Comparison of ENCODE assay signal across 8 mouse cellular contexts in genomic region chr12:5359065-5359464, GRCm38 (mm10). TPM values are rescaled to one million over a fixed set of nuclear protein-coding genes. Genes with fewer than 3 reads are reported as not detected.
DNase-seq lines count a peak whose midpoint lies in the region; ATAC-seq and TF ChIP-seq lines count a peak whose summit lies in the region.

No protein-coding gene starts in this region.

- TF ChIP-seq EP300 in MEL (IDR thresholded peaks at IDR 0.05; ENCODE audit: low read depth in 1 of 2, low read length in 2 of 2) = no peak

- 31% methylated on average over 5 of the region's 5 CpGs for WGBS in kidney, postnatal 0 days
- WGBS in kidney, embryonic 14.5 days = 40% methylated on average over 5 of the region's 5 CpGs
- 17% methylated on average over 5 of the region's 5 CpGs for WGBS in forebrain, embryonic 15.5 days

- no peak for TF ChIP-seq POLR2A in MEL (IDR thresholded peaks at IDR 0.05; ENCODE audit: control insufficient read depth in 1 of 2, insufficient read depth in 1 of 2, low read depth in 1 of 2, low read length in 2 of 2, poor library complexity in 1 of 2)

- DNase-seq in adrenal gland, adult (ENCODE audit: inconsistent age in 2 of 2, low spot score in 1 of 2) = peak; percentile 40 to 74
- DNase-seq in adrenal gland, postnatal 4 days (ENCODE audit: low spot score in 2 of 2) = no peak
- peak; percentile 15 for DNase-seq in kidney, postnatal 0 days (ENCODE audit: low spot score)
- DNase-seq in MEL (ENCODE audit: low read depth, low spot score) = peak; percentile 34
- no peak for DNase-seq in thymus, postnatal 0 days (ENCODE audit: low spot score)

- no peak for TF ChIP-seq CTCF in kidney, postnatal 0 days (IDR thresholded peaks at IDR 0.05; ENCODE audit: low read depth)
- TF ChIP-seq CTCF in MEL (IDR thresholded peaks at IDR 0.05 in 2 of 3, conservative IDR thresholded peaks at IDR 0.05 in 1 of 3; ENCODE audit: control insufficient read depth in 1 of 3, insufficient read depth in 1 of 3, low read depth in 2 of 3, low read length in 3 of 3, poor library complexity in 1 of 3, severe bottlenecking in 1 of 3) = no peak

- no peak overlapping the region for H3K27ac ChIP-seq in kidney, postnatal 0 days
- no peak overlapping the region for H3K27ac ChIP-seq in kidney, embryonic 14.5 days (ENCODE audit: low read depth, low read length)
- no peak overlapping the region for H3K27ac ChIP-seq in MEL (ENCODE audit: control insufficient read depth, low read depth, low read length)
- H3K27ac ChIP-seq in forebrain, embryonic 15.5 days (replicated peaks) = peak overlapping the region; percentile 75

- H3K27me3 ChIP-seq in kidney, postnatal 0 days (ENCODE audit: insufficient read depth, low read length) = no peaks in the 10 kb centered on the region
- H3K27me3 ChIP-seq in kidney, embryonic 14.5 days (ENCODE audit: control insufficient read depth, insufficient read depth, low read length) = no peaks in the 10 kb centered on the region
- no peaks in the 10 kb centered on the region; a peak in 1 of 4 replicates for H3K27me3 ChIP-seq in MEL (ENCODE audit: control insufficient read depth in 1 of 2, insufficient read depth in 2 of 2, low read length in 2 of 2)
- no peaks in the 10 kb centered on the region for H3K27me3 ChIP-seq in forebrain, embryonic 15.5 days

- no peak overlapping the region for H3K9ac ChIP-seq in kidney, postnatal 0 days (ENCODE audit: low read depth, low read length)
- no peak overlapping the region for H3K9ac ChIP-seq in kidney, embryonic 14.5 days (ENCODE audit: low read depth, low read length)
- no peak overlapping the region for H3K9ac ChIP-seq in MEL (ENCODE audit: control insufficient read depth, low read depth, low read length, poor library complexity, severe bottlenecking)
- H3K9ac ChIP-seq in forebrain, embryonic 15.5 days (replicated peaks) = no peak overlapping the region

- no peak overlapping the region for H3K4me3 ChIP-seq in kidney, postnatal 0 days (replicated peaks; ENCODE audit: low read depth, low read length)
- no peak overlapping the region for H3K4me3 ChIP-seq in kidney, embryonic 14.5 days (ENCODE audit: low read length)
- H3K4me3 ChIP-seq in MEL (ENCODE audit: control insufficient read depth in 1 of 2, insufficient read depth in 1 of 2, low read depth in 2 of 2, low read length in 2 of 2) = no peak overlapping the region
- H3K4me3 ChIP-seq in forebrain, embryonic 15.5 days = no peak overlapping the region

- TF ChIP-seq RAD21 in MEL (IDR thresholded peaks at IDR 0.05; ENCODE audit: low read depth, low read length) = no peak

- ATAC-seq in kidney, postnatal 0 days (replicated peaks; ENCODE audit: low FRiP score, low read depth) = no peak
- ATAC-seq in kidney, embryonic 14.5 days (ENCODE audit: low FRiP score, low TSS enrichment) = no peak
- peak; percentile 51 for ATAC-seq in forebrain, embryonic 15.5 days (replicated peaks)
- no peak for ATAC-seq in megakaryocyte progenitor cell, adult 5-6 weeks (replicated peaks; ENCODE audit: poor library complexity)

- H3K36me3 ChIP-seq in kidney, postnatal 0 days (ENCODE audit: insufficient read depth, low read length) = no peaks in the 10 kb centered on the region
- no peaks in the 10 kb centered on the region for H3K36me3 ChIP-seq in kidney, embryonic 14.5 days (ENCODE audit: control insufficient read depth, insufficient read depth, low read length)
- no peaks in the 10 kb centered on the region for H3K36me3 ChIP-seq in MEL (ENCODE audit: control insufficient read depth in 1 of 2, insufficient read depth in 2 of 2, low read length in 2 of 2)
- H3K36me3 ChIP-seq in forebrain, embryonic 15.5 days = no peaks in the 10 kb centered on the region

- no peaks in the 10 kb centered on the region for H3K79me2 ChIP-seq in MEL (ENCODE audit: control insufficient read depth, insufficient read depth, low read length, poor library complexity)

- H3K4me1 ChIP-seq in kidney, postnatal 0 days (replicated peaks; ENCODE audit: insufficient read depth, low read length) = no peaks in the 10 kb centered on the region
- no peaks in the 10 kb centered on the region for H3K4me1 ChIP-seq in kidney, embryonic 14.5 days (ENCODE audit: control insufficient read depth, insufficient read depth, low read length)
- no peaks in the 10 kb centered on the region for H3K4me1 ChIP-seq in MEL (ENCODE audit: control insufficient read depth in 1 of 2, insufficient read depth in 2 of 2, low read length in 2 of 2)
- H3K4me1 ChIP-seq in forebrain, embryonic 15.5 days = peaks cover 37% of the 10 kb centered on the region

- no peak overlapping the region for H3K4me2 ChIP-seq in kidney, postnatal 0 days (ENCODE audit: low read length)
- H3K4me2 ChIP-seq in kidney, embryonic 14.5 days (replicated peaks; ENCODE audit: low read depth, low read length) = no peak overlapping the region
- H3K4me2 ChIP-seq in forebrain, embryonic 15.5 days (replicated peaks) = no peak overlapping the region

- H3K9me3 ChIP-seq in kidney, postnatal 0 days (replicated peaks; ENCODE audit: low read length) = no peaks in the 10 kb centered on the region
- no peaks in the 10 kb centered on the region for H3K9me3 ChIP-seq in kidney, embryonic 14.5 days (ENCODE audit: control insufficient read depth, low read length)
- H3K9me3 ChIP-seq in MEL (replicated peaks; ENCODE audit: insufficient read depth, low read length) = no peaks in the 10 kb centered on the region
- no peaks in the 10 kb centered on the region for H3K9me3 ChIP-seq in forebrain, embryonic 15.5 days

TF ChIP-seq in MEL, 35 proteins besides CTCF, POLR2A, EP300 and RAD21:
- TF ChIP-seq ZMIZ1 (IDR thresholded peaks at IDR 0.05; ENCODE audit: low read depth, low read length) (no peak), MAX (IDR thresholded peaks at IDR 0.05; ENCODE audit: low read length) (no peak), NRF1 (IDR thresholded peaks at IDR 0.05; ENCODE audit: insufficient read depth, low read depth, low read length, poor library complexity, severe bottlenecking) (no peak), TBP (IDR thresholded peaks at IDR 0.05; ENCODE audit: low read depth, low read length) (no peak), MAZ (IDR thresholded peaks at IDR 0.05; ENCODE audit: low read depth, low read length) (no peak), ZC3H11A (IDR thresholded peaks at IDR 0.05; ENCODE audit: low read depth, low read length) (no peak)

RNA-seq across cellular contexts. Expression of gene Klhl29, which starts 16.4 kb away (rescaled TPM):
- total RNA-seq in adrenal gland, postnatal 4 days (2021) = 10 to 100 TPM; 18.3 to 18.6 TPM
- 0.30 and 0.40 TPM in 2 replicates for polyA plus RNA-seq in kidney, postnatal 0 days (2015; fragmentation: Nextera tagmentation; extraction: Ambion mirVana)
- 1.4 TPM in 2 replicates for polyA plus RNA-seq in kidney, embryonic 14.5 days (2014; fragmentation: Nextera tagmentation; extraction: Ambion mirVana)
- not detected in 2 replicates for total RNA-seq in MEL (2012; rRNA removed)
- polyA plus RNA-seq in MEL (2012; ENCODE audit: insufficient read depth in 1 of 2, insufficient read length in 2 of 2, low read depth in 1 of 2, low replicate concordance in 2 of 2, missing spikeins in 1 of 2) = not detected
- 5.9 and 6.5 TPM in 2 replicates for polyA plus RNA-seq in forebrain, embryonic 15.5 days (2015; fragmentation: Nextera tagmentation; extraction: Ambion mirVana)
- total RNA-seq in megakaryocyte progenitor cell, adult 5-6 weeks (2015) = not detected in 2 replicates
- not detected in 2 replicates for total RNA-seq in megakaryocyte progenitor cell, adult 5-6 weeks (2017)
- 0.39 TPM in 2 replicates for polyA plus RNA-seq in thymus, postnatal 0 days (2015; fragmentation: Nextera tagmentation; extraction: Ambion mirVana)

Comparison
In these comparisons a context has a peak if more than half of its experiments do, and no peak if none do; other contexts are left out.
1. DNase-seq: peak in adrenal gland, adult (2 of 2), kidney, postnatal 0 days (single experiment) and MEL (single experiment); none in adrenal gland, postnatal 4 days (0 of 2) and thymus, postnatal 0 days (single experiment).